Mouse (Mus musculus) left cerebral cortex, postnatal 36 days (tissue): Measurements from ENCODE around the gene Tmem213. TPM values are rescaled to one million over a fixed set of nuclear protein-coding genes. Genes with fewer than 3 reads are reported as not detected.
A peak's percentile ranks its signal among the peaks of the same experiment; 100 is the strongest.

Experiments
- DNase-seq, 2 experiments: peaks; one replicate each; pipeline ENCODE4 v3.0.0; 2021 to 2022; ENCODE audit warnings: low spot score in 2 of 2, mixed read lengths in 1 of 2
- intact Hi-C: fragments of 180-260 bp; cut with DNase I; formaldehyde crosslinking; loops from one replicate; pipeline ENCODE4 v1.15.1; 2025
- total RNA-seq, 2 experiments: library from RNA; stranded (reverse); gene quantifications; 2 replicates each; pipeline ENCODE4 v1.2.3; 2021

The Tmem213 gene
- not detected for total RNA-seq

DNA sequence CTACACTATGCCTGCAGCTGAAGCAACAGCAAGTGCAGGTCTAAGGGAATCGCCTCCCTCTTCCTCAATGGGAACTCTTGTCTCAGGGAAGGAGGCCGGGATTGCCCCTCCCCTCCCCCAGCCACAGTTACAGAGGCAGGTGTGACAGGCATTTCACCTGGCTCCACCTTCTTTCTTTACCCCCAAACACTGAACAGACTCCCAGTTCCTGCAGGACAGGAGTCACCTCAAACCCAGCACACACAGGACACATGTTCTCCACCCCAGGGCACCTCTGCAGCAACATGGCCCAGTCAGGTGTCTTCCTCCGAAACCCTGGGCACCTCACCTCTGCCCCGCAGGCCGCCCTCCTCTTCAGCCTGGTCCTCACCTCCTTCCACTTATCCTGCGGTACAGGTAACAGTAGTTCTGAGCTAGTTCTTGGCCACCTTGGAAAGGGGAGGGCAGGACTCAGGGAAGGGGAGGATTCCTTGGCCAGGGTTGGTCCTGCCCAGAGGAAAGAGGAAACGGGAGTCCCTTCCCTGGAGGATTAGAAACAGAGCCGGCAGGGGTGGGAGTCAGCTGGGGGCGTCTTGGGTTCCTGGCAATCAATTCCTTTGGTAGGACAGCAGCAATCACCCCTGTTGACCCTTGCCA is at the start of gene Tmem213:
Gene Tmem213, plus strand, starts transcription at position 96 of the 636 bp plus-strand sequence.
- DNase-seq: no peak
- intact Hi-C loops: no loop called here

- no peak for DNase-seq
- intact Hi-C loops: loop anchor here (5.0 to 10.0 kb wide), 3 partner anchors 190 to 602 kb away; partner anchors contain the start of gene Trim24
These were observed 44.4 kb upstream of the Tmem213 start for GRCm38 (mm10) chr6:38064621-38065020.

GRCm38 (mm10) chr6:38065122-38065500 is 43.9 kb upstream of the Tmem213 start:
- peak; percentile 58 to 61 for DNase-seq
- intact Hi-C loops: loop anchor here (5.0 to 10.0 kb wide), 3 partner anchors 190 to 603 kb away; partner anchors contain the start of gene Trim24

- DNase-seq: peak; percentile 57 to 58
- intact Hi-C loops: loop anchor here (1.0 to 10.0 kb wide), 4 partner anchors 58 to 603 kb away; partner anchors contain the start of gene Trim24
These were observed 43.4 kb upstream of the Tmem213 start for GRCm38 (mm10) chr6:38065501-38066122.

DNA sequence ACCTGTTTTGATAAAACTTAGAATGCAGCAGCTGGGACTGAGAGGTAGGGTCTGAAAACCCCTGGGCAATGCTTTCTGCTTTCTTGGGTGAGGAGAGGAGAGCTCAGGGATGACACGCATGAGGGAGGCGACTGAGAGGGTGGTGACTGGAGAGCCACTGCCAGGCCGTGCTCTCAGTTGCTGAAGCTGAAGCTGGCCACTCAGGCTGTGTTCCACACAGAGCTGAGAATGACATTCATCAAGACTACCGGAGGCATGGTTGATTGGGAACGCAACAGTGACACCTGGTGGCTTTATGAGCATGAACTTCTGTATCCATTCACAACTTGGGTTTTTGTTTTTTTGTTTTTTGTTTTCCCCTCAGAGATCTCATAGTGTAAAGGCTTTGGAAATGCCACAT is 42.8 kb upstream of the Tmem213 start:
- intact Hi-C loops: loop anchor here (1.0 to 10.0 kb wide), 4 partner anchors 59 to 604 kb away; partner anchors contain the start of gene Trim24
- peak; percentile 45 to 63 for DNase-seq

DNA sequence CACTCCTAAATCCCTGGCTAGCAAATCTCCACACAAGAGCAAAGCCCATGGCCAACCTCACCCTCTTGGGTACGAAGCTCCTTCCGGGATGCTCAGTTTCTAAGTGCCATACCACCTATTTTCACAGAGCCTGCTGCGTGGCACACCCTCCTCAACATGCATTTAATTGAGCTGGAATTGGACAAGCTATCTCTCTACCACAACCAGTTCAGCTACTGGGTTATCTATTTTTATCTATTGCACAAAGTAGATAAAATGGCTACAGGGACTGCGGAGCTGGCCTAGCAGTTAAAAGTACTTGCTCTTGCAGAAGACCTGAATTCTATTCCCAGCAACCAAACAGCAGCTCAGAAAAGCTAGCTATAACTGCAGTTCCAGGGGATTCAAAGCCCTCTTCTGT is 37.8 kb upstream of the Tmem213 start:
- DNase-seq: no peak
- intact Hi-C loops: no loop called here

DNA sequence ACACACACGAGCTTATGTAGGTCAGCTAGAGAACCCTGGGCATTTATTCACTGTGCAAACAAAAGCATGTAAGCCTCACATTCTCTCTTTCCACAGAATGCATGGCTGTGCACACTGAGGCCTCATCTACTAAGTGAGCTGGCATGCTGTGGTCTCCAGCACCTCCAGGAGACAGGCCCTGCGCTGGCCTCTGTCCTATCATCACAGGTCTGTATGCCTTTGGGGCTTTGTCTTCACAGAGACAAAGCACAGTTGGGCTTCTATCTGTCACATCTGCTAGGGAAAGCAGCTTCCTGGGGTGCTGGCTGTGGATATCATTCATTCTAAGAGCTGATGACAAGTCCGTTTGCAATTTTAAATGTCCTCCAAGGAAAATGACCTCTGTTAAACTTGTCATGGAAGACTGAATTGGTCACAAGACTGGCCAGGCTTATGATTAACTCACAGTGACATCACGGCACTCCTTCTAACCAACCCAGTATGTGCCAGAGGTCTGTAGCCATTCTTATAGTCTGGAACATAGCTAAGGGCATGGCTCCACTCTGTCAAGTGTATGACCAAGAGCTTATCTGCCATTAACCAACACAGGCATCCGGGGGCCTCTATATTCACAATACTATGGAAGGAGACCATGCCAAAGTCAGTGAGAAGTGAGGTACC is 36.8 kb upstream of the Tmem213 start:
- no peak for DNase-seq
- intact Hi-C loops: no loop called here

GRCm38 (mm10) chr6:38073592-38073991 is 35.5 kb upstream of the Tmem213 start:
- intact Hi-C loops: no loop called here
- no peak for DNase-seq

GRCm38 (mm10) chr6:38080364-38080763 is 28.7 kb upstream of the Tmem213 start:
- intact Hi-C loops: no loop called here
- DNase-seq: peak in 1 of 2 experiments; percentile 18

- no peak for DNase-seq
- intact Hi-C loops: no loop called here
These were observed 27.2 kb upstream of the Tmem213 start for GRCm38 (mm10) chr6:38081727-38082341.

DNA sequence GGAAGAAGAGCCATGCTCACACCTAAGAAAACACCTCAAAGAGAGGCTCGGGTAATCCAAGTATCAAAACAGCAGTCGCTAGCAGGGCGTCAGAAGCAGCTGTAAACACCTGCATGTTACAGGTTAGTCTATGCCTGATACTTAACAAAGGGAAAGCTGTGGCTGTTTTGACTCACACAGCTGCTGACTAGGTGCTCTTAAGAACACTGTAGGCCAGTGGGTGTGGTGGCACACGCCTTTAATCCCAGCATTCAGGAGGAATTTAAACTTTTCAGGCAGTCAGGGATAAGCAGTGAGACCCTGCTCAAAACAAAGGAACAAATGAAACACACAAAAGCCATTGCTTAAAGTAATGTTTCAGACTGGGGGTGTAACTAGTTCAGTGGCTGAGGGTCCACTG is 25.9 kb upstream of the Tmem213 start:
- intact Hi-C loops: no loop called here
- no peak for DNase-seq

DNA sequence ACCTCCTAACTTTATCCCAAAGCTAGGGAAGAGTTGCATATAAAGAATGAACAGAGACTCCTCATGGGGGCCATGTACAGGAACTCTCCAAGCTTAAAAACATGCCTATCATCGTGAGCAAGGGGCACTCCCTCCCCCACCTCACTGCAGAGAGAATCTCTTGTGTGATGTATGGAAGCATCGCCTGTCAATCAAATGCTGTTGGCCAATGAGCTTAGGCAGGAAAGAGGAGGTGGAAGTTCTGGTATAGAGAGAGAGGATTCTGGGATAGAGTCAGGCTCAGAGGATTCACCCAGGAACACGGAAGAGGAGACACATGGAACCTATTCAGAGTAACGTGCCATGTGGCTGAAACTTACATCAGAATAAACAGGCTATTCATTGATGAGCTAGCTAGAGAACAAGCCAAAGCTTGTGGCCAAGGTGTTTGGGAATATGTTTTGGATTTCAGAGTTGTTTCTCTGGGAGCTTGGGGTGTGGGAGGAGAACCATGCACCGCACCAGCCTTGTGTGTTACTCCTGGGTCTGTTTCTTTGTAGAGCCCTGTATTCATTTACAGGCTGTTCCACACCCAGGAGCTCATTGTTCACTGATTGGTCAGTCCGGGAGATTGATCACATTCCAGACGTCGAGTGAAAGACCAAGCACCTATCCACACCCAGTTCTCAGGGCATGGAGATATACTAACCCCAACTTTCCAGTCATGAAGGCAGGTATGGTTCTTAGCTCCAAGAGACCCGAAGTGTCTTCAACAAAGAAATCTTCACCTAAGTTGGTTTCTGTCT is 21.6 kb upstream of the Tmem213 start:
- intact Hi-C loops: no loop called here
- no peak for DNase-seq

- no peak for DNase-seq
- intact Hi-C loops: no loop called here
These were observed 16.5 kb upstream of the Tmem213 start for GRCm38 (mm10) chr6:38092539-38092938.

DNA sequence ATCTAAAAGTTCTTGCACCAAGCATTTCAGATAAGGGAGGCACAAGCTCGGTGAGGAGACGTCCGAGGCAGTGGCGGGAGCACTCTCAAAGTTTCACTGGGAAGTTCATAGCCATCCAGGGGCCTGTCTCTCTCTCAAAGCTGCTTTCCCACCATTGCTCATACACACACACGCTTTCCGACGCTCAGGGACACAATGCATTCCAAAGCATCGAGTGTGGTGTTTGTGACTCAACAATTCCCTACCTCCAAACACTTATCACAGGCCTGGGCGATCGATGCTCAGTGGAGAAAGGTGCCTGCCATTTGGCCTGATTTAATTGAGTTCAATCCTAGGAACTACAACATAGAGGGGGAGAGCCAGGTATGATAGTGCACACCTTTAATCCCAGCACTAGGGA is 14.4 kb upstream of the Tmem213 start:
- DNase-seq: no peak

GRCm38 (mm10) chr6:38096961-38097370 is 12.1 kb upstream of the Tmem213 start:
- intact Hi-C loops: no loop called here

More for the DNA sequence above, 14.4 kb upstream of the Tmem213 start:
- intact Hi-C loops: no loop called here

DNA sequence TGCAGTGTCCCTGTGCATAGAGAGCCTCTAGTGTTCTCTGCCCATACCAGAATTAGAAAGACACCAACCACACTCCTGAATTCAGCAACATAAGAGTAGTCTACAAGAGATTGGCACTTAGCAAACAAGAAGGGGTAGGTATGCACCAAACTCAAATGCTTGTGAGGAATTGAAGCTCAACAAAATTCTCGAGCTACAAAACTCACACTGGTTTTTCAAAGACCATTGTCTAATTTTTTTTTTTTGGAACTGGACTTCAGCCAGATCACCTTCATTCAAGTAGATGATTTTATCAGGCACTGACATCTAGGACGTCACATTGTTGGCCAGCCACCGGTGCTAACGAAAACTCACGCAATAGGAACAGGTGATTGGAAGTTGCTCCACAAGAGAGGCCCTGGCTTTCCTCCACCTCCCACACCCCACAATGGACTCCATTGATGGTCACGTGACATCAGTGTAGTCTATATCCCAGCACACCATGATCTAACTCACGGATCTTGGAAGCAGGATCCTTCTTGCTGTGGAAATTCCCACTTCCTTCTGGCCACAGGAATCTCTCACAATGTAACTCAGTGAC is 6.7 kb upstream of the Tmem213 start:
- no peak for DNase-seq
- intact Hi-C loops: no loop called here

More at GRCm38 (mm10) chr6:38096961-38097370, 12.1 kb upstream of the Tmem213 start:
- DNase-seq: no peak

GRCm38 (mm10) chr6:38103775-38104174 is 5.3 kb upstream of the Tmem213 start:
- DNase-seq: no peak
- intact Hi-C loops: no loop called here

GRCm38 (mm10) chr6:38105924-38106323 is 3.1 kb upstream of the Tmem213 start:
- intact Hi-C loops: no loop called here
- DNase-seq: no peak

- intact Hi-C loops: no loop called here
- no peak for DNase-seq
These were observed 606 bp upstream of the Tmem213 start for GRCm38 (mm10) chr6:38108449-38108848.
